Mouse (Mus musculus) heart, postnatal 25 days (tissue): ENCODE data around the gene Plekhg3. TPM values are rescaled to one million over a fixed set of nuclear protein-coding genes. Genes with fewer than 3 reads are reported as not detected.

Experiments used
- DNase-seq: peaks from one replicate; pipeline ENCODE4 v3.0.0; 2022; ENCODE audit warnings: low spot score
- intact Hi-C: fragments of 180-260 bp; cut with DNase I; formaldehyde crosslinking; loops from one replicate; pipeline ENCODE4 v1.15.1; 2025
- total RNA-seq, 2 experiments: library from RNA; stranded (reverse); gene quantifications; 2 replicates each; pipeline ENCODE4 v1.2.3; 2021

Gene Plekhg3
- total RNA-seq, 2 experiments from 2014 or later, result 13.5 to 16.6 TPM

- DNase-seq, result no peak
- intact Hi-C loops, result no loop called here
Observed at GRCm38 (mm10) chr12:76523654-76524053, 7.0 kb upstream of the Plekhg3 start.

GRCm38 (mm10) chr12:76524915-76525314 is 5.8 kb upstream of the Plekhg3 start:
- DNase-seq, result no peak
- intact Hi-C loops, result no loop called here

GRCm38 (mm10) chr12:76527245-76527881 is 3.3 kb upstream of the Plekhg3 start:
- DNase-seq, result no peak
- intact Hi-C loops, result no loop called here

DNA sequence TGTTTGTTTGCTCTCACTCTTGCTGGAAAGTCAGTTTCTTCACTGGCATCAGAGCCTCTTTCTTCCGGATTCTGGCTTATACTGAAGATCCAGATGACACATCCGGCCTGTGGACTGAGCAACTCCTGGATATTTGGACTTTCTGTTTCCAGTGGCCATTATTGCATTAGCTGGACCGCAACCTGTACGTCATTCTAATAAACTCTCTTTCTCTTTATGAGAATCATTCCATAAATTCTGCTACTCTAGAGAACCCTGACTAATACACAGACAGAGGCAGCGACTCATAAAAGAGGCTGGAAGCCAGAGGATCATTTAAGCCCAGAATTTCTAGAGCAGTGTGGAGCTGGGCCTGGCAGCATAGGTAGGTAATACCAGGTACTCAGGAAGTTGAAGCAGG is 1.9 kb upstream of the Plekhg3 start:
- no peak for DNase-seq
- intact Hi-C loops, result loop anchor here (2.0 kb wide), 1 partner anchor 28 kb away; no protein-coding TSS in a partner anchor

GRCm38 (mm10) chr12:76531986-76532925 is 1.6 kb downstream of the Plekhg3 start:
- intact Hi-C loops, result loop anchor here (2.0 to 5.0 kb wide), 2 partner anchors 15 to 35 kb away; no protein-coding TSS in a partner anchor

GRCm38 (mm10) chr12:76532926-76533376 is 2.3 kb downstream of the Plekhg3 start:
- no peak for DNase-seq
- intact Hi-C loops, result loop anchor here (2.0 to 5.0 kb wide), 2 partner anchors 16 to 36 kb away; no protein-coding TSS in a partner anchor

More at GRCm38 (mm10) chr12:76531986-76532925, 1.6 kb downstream of the Plekhg3 start:
- no peak for DNase-seq

DNA sequence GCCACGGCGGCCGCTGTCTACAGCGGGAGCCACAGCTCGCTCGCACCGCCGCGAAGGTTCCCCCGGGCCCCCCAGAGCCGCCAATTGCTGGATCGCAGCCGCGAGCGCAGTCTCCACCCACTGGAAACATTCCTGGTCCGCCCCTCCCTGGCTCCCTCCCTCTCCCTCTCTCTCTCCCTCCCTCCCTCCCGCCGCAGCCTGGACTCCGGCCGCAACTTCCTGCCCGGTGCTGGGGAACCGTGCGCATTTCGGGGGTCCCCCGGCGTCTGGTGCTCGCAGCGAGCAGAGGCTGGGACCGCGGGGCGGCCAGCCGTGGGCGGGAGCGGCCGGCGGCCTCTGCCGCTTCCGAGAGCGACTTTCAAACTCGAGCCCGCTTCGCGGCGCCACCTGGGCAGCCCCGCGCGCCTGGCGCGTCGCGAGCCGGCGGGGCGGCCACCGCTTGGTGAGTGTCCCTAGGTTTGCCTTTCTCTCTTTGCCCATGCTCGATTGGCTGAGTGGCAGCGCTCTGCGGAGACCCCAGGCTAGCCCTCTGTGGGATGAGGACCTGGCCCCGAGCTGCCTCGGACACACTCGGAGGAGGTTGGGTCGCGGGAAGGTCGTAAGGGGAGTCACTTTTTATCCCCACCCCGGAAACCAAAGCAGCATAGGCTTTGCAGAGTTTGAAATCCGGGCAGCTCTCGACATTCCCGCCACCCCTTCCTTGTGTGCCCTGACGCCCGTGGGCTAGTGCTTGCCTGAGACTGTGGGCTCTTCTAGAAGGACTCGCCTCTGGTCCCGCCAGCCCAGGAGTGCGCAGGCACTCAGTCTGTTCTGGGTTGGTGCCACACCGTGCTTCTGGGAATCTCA is 2.9 kb downstream of the Plekhg3 start:
- peak; percentile 73 for DNase-seq
- intact Hi-C loops, result loop anchor here (2.0 to 5.0 kb wide), 2 partner anchors 17 to 36 kb away; no protein-coding TSS in a partner anchor

DNA sequence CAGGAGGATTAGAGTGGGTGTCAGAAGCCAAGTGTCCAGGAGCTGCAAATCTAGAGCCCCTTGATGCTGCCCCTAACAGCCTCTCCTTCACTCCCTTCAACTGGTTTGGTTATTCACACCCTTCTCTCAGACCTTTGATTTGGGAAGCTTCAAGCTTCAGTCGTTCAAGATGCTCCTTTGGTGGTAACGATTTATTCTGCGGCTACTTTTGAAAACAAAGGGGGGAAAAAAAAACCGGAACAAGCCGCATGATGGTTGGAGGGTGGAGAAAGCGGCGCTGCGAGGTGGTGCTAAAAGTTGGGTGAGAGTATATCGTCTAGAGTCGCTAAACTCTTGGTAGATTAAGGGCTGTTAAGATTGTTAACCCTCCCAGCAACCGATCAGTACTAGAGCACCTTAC is 3.5 kb downstream of the Plekhg3 start:
- DNase-seq, result no peak
- intact Hi-C loops, result loop anchor here (5.0 kb wide), 1 partner anchor 37 kb away; no protein-coding TSS in a partner anchor

DNA sequence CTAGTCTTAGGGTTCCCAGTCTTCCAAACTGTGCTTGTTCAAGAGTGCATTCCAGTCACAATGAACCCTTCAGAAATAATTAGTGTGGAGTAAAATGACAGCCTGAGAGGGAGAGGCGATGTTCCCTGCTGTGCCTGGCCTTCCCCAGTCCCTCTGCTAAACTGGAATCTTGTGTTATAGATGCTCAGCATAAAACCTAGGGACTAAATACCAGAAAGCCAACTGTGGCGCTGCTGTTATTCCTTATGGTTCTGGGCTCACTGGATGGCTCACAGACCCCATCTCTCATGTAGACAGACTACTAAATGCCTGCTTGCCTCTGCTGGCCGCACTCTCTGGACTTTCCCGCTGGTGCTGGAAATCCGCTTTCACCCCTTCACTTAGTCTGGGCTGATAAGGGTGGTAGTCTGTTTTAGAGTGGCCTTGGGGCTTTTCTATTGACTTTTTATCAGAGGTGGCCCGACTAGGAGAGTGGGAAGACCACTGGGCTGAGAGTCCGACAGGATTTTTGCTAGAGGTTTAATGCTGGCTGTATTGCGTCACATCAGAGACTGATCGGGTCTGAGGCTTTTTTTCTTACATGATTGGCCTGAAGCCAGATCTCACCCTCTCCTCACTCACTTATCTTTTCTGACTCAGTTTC is 4.1 kb downstream of the Plekhg3 start:
- DNase-seq, result no peak
- intact Hi-C loops, result loop anchor here (5.0 kb wide), 1 partner anchor 37 kb away; no protein-coding TSS in a partner anchor

GRCm38 (mm10) chr12:76535471-76535900 is 4.8 kb downstream of the Plekhg3 start:
- DNase-seq, result no peak
- intact Hi-C loops, result no loop called here

- intact Hi-C loops, result no loop called here
- DNase-seq, result no peak
Observed at GRCm38 (mm10) chr12:76536591-76537153, 6.0 kb downstream of the Plekhg3 start.

DNA sequence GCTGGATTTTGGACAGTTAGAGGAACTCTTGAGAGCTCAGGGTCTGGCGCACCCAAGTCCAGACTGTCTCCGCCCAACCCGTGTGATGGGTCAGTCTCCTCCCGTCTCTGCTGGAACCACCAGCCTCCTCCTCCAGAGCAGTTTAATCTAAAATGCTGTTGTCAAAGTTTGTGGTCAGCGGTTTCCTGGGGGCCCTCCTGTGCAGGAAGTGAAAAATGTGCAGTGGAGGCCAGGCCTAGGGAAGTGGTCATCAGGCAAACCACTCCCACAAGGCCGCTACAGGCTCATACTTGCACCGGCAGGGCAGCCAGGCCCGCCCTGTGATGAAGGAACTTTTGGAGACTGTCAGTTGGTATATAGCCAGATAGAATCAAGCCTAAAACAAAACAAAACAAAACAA is 6.7 kb downstream of the Plekhg3 start:
- intact Hi-C loops, result no loop called here
- peak; percentile 60 for DNase-seq

DNA sequence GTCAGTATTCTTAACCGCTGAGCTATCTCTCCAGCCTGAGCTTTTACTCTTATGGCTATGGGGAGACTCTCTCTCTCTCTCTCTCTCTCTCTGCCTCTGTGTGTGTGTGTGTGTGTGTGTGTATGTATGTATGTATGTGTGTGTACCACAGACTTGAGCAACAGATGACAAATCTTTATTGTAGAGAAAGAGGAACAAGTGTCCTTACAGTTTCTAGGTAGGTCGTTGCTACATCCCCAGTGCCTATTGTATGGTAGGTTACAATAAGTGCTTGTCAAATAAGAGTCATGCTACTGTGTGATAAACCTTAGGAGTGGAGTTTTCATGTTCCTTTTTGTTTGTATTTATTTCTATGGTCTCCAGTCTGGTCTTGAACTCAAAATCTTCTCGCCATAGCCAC is 9.5 kb downstream of the Plekhg3 start:
- DNase-seq, result no peak
- intact Hi-C loops, result no loop called here

- intact Hi-C loops, result no loop called here
Observed at GRCm38 (mm10) chr12:76540701-76541221, 10.1 kb downstream of the Plekhg3 start.

DNA sequence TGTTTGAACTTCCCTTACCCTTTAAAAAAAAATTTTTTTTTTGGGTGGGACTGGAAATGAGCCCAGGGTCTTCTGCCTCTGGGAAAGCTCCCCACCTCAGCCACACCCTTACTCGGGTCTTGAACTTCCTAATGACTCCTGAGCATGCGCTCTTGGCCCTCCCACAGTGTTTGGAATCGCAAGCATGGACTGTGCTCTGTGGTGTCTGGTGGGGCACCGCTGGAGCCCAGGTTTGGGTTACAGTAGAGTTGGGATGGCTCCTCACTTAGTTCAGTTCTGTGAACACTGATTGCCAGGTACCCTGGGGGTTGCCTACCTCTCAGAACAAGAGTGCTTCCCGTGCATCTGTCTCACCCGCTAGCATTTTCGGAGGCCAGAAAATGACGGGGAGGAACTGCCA is 10.8 kb downstream of the Plekhg3 start:
- no peak for DNase-seq
- intact Hi-C loops, result no loop called here

More at GRCm38 (mm10) chr12:76540701-76541221, 10.1 kb downstream of the Plekhg3 start:
- no peak for DNase-seq

- intact Hi-C loops, result no loop called here
- DNase-seq, result no peak
Observed at GRCm38 (mm10) chr12:76541879-76542278, 11.2 kb downstream of the Plekhg3 start.

GRCm38 (mm10) chr12:76545786-76546370 is 15.2 kb downstream of the Plekhg3 start:
- no peak for DNase-seq
- intact Hi-C loops, result loop anchor here (5.0 kb wide), 1 partner anchor 49 kb away; no protein-coding TSS in a partner anchor
